Mouse (Mus musculus): Measurements from ENCODE around the gene Aamdc.

The Aamdc gene

GRCm38 (mm10) chr7:97579067-97579975 is at the start of gene Aamdc, which contains the start of gene Rsf1:
Aamdc (minus strand) TSS chr7:97579497.
Rsf1 (plus strand) TSS chr7:97579889.
- DNase-seq (ENCODE audit: low read depth, low spot score), result peak; percentile 98

- no peak for DNase-seq (ENCODE audit: low read depth, low spot score)
These were observed 44.1 kb upstream of the Aamdc start for GRCm38 (mm10) chr7:97623402-97623801.

GRCm38 (mm10) chr7:97622676-97623075 is 43.4 kb upstream of the Aamdc start:
- no peak for DNase-seq (ENCODE audit: low read depth, low spot score)

- no peak for DNase-seq (ENCODE audit: low read depth, low spot score)
These were observed 42.0 kb upstream of the Aamdc start for GRCm38 (mm10) chr7:97621346-97621745.

GRCm38 (mm10) chr7:97598548-97598947 is 19.3 kb upstream of the Aamdc start:
- peak; percentile 58 for DNase-seq (ENCODE audit: low read depth, low spot score)

- DNase-seq (ENCODE audit: low read depth, low spot score), result no peak
These were observed 14.2 kb upstream of the Aamdc start for GRCm38 (mm10) chr7:97593535-97593934.

GRCm38 (mm10) chr7:97592396-97592795 is 13.1 kb upstream of the Aamdc start:
- peak; percentile 46 for DNase-seq (ENCODE audit: low read depth, low spot score)

GRCm38 (mm10) chr7:97591336-97591735 is 12.0 kb upstream of the Aamdc start:
- DNase-seq (ENCODE audit: low read depth, low spot score), result peak; percentile 63

GRCm38 (mm10) chr7:97590488-97590887 is 11.2 kb upstream of the Aamdc start:
- DNase-seq (ENCODE audit: low read depth, low spot score), result peak; percentile 49

- no peak for DNase-seq (ENCODE audit: low read depth, low spot score)
These were observed 9.2 kb upstream of the Aamdc start for GRCm38 (mm10) chr7:97588506-97588905.

GRCm38 (mm10) chr7:97580843-97581214 is 1.5 kb upstream of the Aamdc start:
- peak; percentile 90 for DNase-seq (ENCODE audit: low read depth, low spot score)

GRCm38 (mm10) chr7:97579976-97580842 is 912 bp upstream of the Aamdc start:
- peak; percentile 64 for DNase-seq (ENCODE audit: low read depth, low spot score)

- peak; percentile 41 for DNase-seq (ENCODE audit: low read depth, low spot score)
These were observed 783 bp downstream of the Aamdc start for GRCm38 (mm10) chr7:97578361-97579066.

GRCm38 (mm10) chr7:97570389-97570788 is 8.9 kb downstream of the Aamdc start:
- DNase-seq (ENCODE audit: low read depth, low spot score), result no peak

GRCm38 (mm10) chr7:97569372-97569771 is 9.9 kb downstream of the Aamdc start:
- no peak for DNase-seq (ENCODE audit: low read depth, low spot score)

GRCm38 (mm10) chr7:97563576-97563975 is 15.7 kb downstream of the Aamdc start:
- DNase-seq (ENCODE audit: low read depth, low spot score), result peak; percentile 58

- DNase-seq (ENCODE audit: low read depth, low spot score), result no peak
These were observed 28.6 kb downstream of the Aamdc start for GRCm38 (mm10) chr7:97550673-97551072.

- no peak for DNase-seq (ENCODE audit: low read depth, low spot score)
These were observed 30.0 kb downstream of the Aamdc start for GRCm38 (mm10) chr7:97549301-97549700.

GRCm38 (mm10) chr7:97546462-97546861 is 32.8 kb downstream of the Aamdc start:
- no peak for DNase-seq (ENCODE audit: low read depth, low spot score)

GRCm38 (mm10) chr7:97536571-97536970 is 42.7 kb downstream of the Aamdc start:
- peak; percentile 70 for DNase-seq (ENCODE audit: low read depth, low spot score)

- peak; percentile 99 for DNase-seq (ENCODE audit: low read depth, low spot score)
These were observed 43.8 kb downstream of the Aamdc start for GRCm38 (mm10) chr7:97535531-97535930.

- no peak for DNase-seq (ENCODE audit: low read depth, low spot score)
These were observed 59.4 kb downstream of the Aamdc start for GRCm38 (mm10) chr7:97519935-97520334.

Measured in R1 (cell line).